Mouse (Mus musculus) retina, postnatal 1 day (tissue): ENCODE measurements around the gene Krt18.
A peak's percentile ranks its signal among the peaks of the same experiment; 100 is the strongest.

Source experiments
- DNase-seq: peaks from one replicate; pipeline ENCODE4 v3.0.0-alpha.2; 2012

Krt18 gene

DNA sequence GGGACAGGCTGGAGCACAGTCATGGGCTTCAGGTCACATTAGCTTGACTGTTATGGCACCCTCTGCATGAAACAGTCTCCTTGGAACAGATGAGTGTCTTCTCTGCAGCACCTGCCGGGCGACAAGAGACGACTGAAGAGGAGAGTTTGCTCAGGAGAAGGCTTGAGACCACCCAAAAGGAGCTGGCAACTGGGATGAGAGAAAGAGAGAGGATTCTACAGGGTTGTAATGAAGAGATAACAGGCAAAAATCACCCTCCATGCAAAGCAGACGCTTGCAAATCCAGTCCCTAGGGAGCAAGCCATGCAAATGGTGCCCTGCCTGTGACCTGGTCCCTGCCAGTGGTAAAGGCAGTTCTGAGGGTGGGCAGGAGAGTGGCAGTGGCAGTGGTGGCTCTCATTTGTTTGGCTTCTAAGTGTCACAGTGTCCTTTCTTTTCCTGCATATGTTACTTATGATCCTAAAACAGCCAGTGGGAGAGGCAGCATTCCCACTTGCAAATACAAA lies 15.7 kb upstream of the Krt18 start:
- no peak for DNase-seq

DNA sequence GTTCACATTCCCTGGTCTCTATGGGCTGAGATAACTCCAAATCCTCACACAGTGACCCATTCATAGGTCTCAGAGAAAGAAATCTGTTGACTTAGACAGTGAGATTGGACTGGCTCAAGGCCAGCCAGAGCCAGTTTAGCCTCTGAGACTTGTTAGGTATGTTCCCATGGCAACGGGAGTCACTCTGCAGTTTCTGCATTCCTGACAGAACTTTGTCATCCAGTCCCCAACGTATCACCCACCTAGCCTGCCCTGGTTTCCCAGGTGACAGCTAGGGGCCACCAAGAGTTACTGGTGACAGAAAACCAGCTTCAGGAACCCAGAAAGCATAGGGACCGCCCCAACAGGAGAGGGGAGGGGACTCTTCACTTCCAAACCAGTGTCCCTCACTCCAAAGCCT lies 14.3 kb upstream of the Krt18 start:
- peak; percentile 40 for DNase-seq

DNA sequence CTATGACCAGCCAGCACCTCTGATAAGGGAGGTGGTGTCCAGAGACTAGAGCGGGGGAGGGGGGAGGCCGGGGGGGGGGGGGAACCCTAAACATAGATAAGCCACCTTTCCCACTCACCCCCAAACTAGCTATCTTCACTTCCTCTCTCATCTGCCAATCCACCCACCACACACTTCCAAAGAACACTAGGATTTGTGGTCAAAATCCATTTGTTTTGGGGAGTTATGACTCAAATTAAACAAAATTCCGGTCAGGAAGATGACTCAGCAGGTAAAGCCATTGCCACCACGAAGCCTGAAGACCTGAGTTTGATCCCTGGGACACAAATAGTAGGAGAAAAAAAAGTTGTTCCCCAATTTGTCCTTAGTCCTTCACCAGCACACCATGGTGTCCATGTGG lies 13.1 kb upstream of the Krt18 start:
- DNase-seq = no peak

- DNase-seq = no peak
Measured at GRCm38 (mm10) chr15:102016096-102016495, 11.9 kb upstream of the Krt18 start.

DNA sequence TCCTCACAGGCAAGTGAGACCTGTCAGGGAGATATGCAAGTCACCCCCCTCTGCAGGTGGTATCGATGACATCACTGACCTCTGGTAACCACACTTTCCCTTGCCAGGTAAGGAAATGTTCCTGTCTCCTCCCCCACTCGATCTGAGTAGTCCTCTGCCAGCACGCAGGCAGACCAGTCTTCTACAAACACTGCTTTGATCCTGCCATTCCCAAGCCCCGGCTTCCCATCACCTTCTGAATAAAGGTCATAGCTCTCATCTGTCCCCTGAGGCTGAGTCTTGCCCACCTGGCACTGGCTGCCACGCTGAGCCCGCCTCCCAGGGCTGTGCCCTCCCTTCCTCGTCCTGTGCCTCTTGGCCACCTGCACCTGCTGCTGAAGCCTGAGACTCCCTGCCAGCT lies 11.2 kb upstream of the Krt18 start:
- DNase-seq = no peak

DNA sequence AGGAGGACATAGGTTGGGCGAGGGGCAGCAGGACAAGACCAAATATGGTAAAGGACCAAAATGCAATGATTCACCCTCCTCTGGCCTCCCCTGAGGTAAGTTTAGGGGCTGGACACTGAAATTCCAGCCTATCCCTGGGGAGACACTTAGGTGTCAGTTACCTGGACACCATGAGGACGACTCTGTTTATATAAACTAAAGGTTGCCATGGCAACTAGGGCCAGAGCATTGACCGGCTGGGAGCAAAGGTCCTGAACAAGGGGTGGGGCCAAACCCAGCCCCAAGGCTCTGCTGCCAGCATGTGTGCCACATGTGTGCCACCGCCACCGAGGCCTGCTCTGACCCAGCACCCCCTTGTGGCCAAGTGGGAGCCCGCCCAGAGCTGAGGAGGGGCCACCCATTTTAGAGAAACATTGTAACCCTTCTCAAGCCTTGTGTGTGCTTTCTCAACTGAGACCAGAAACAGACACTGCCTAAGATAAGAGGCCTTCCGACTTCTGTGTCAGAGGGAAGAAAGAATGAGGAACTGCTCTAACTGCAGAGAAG lies 10.0 kb upstream of the Krt18 start:
- peak; percentile 58 for DNase-seq

DNA sequence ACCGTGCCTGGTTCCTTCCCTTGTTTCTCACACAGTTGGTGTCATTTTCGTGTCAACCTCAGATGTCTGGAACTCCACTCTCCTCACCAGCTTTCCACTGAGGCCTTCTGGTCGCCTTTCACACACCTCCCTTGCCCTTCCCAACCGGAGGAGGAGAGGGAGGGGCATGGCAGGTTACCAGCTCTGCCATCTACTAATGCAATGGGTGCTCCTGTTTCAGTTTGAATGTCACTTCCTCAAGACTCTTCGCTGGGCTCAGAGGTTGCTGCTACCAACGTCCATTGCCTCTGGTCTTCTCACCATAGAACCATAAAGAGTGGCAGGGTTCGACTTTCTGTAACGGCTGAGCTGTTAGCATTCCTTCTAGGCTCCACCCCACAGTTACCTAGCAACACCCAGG lies 5.5 kb upstream of the Krt18 start:
- no peak for DNase-seq

GRCm38 (mm10) chr15:102023888-102024287 lies 4.1 kb upstream of the Krt18 start:
- DNase-seq = no peak

DNA sequence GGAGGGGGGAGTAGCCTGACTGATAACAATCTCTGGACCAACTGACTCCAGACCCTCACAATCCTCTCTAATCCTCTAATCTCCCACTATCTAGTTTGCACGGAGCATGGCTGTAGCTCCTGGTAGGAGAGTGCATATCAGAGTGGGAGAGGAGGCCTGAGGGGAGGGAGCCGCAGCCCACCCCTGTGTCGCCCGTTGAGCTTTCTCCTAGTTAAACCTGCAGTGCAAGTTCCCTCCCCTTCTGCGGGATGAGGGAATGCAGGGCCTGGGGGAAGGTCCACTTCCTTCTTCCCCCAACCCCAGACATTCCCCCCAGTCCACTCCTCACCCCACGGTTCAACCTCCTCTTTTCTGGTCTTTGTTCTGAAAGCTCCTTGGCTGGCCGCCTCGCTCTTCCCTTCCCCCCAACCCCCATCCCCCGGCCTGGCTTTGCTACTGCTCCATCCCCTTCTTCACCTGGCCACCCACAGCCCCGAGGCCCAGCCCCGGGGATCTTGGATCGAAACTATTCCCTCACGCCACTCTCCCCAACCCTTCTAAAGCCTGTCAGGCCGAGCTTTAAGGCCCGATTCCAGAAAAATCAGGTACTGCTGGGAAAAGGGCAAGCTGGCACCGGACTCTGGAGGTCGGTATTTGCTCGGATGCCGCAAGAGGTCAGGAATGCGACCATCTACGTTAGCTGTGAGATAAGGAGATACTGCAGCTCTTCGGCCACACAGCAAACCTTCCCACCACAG lies 2.7 kb upstream of the Krt18 start:
- DNase-seq = peak; percentile 57

- DNase-seq = no peak
Measured at GRCm38 (mm10) chr15:102026430-102026829, 1.6 kb upstream of the Krt18 start.

GRCm38 (mm10) chr15:102034121-102035053 lies 6.4 kb downstream of the Krt18 start:
- peak; percentile 51 for DNase-seq

GRCm38 (mm10) chr15:102040277-102040676 lies 12.3 kb downstream of the Krt18 start:
- no peak for DNase-seq

- DNase-seq = no peak
Measured at GRCm38 (mm10) chr15:102041951-102042350, 14.0 kb downstream of the Krt18 start.

GRCm38 (mm10) chr15:102044745-102045144 lies 16.8 kb downstream of the Krt18 start:
- DNase-seq = no peak

- no peak for DNase-seq
Measured at GRCm38 (mm10) chr15:102045691-102046090, 17.7 kb downstream of the Krt18 start.

DNA sequence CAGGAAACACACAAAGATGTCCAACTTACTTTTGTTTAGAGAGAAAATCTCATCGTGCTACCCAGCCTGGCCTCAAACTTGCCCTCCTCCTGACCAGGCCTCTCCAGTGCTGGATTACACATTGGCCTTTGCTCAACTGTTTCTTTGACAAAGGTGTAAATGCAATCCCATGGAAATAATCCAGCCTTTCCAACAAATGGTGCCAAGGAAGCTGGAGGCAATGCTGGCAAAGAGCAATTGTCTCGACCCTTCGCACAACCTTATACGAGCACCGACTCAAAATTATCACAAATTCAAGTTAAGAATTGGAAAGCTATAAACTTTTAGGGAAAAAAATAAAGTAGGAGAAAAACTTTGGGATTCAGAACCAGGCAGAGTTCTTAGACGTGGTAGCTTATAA lies 20.0 kb downstream of the Krt18 start:
- no peak for DNase-seq

GRCm38 (mm10) chr15:102049871-102050270 lies 21.9 kb downstream of the Krt18 start:
- DNase-seq = no peak

- DNase-seq = peak; percentile 78
Measured at GRCm38 (mm10) chr15:102051920-102052683, 24.1 kb downstream of the Krt18 start.

DNA sequence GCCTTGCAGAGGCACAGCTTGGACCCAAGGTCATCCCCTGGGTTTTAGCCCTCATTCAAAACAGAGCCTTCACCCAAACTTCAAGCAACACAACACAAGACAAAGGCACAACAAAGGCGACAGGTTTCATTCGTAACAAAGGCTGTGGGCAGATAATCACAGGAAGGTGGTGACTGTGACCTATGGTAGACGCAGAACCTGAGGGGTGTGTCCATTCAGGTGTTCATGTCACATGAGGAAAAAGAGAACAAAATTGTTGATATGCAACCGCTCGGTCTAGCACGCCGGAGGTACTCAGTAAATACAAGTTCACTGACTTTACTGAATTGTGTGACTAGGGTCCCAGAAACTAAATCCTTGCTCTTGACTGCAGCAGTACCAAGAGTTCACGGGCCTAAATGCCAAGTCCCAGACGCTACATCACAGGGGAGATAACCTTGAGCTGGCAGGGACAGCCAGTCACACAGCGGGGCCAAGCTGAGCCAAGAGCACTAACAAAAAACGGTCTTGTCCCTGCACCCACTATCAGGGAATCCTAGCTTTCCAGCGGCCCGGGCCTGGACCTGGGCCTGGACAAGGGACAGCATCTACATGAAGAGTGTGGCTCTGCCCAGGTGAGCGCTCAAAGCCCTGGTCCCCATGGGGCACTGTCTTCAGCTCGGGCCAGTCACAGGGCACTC lies 28.7 kb downstream of the Krt18 start:
- no peak for DNase-seq

GRCm38 (mm10) chr15:102065661-102066325 lies 37.8 kb downstream of the Krt18 start:
- DNase-seq = peak; percentile 93
